Mouse (Mus musculus) left cerebral cortex, postnatal 14 days (tissue): ENCODE measurements around the gene Apoc3. TPM values are rescaled to one million over a fixed set of nuclear protein-coding genes. Genes with fewer than 3 reads are reported as not detected.

Source experiments
- DNase-seq, 2 experiments: peaks; one replicate each; pipeline ENCODE4 v3.0.0; 2021 to 2022; ENCODE audit warnings: low spot score in 2 of 2, mixed read lengths in 1 of 2
- intact Hi-C: fragments of 180-260 bp; cut with DNase I; formaldehyde crosslinking; loops from one replicate; pipeline ENCODE4 v1.15.1; 2025
- long read RNA-seq, 2 experiments: library from polyadenylated mRNA; stranded (forward); transcript quantifications; one replicate each; pipeline ENCODE4 v2.0.0; 2021
- total RNA-seq, 2 experiments: library from RNA; stranded (reverse); gene quantifications; 2 replicates each; pipeline ENCODE4 v1.2.3; 2021

The Apoc3 gene
- total RNA-seq, result under 1 TPM in 1 of 2 experiments, not detected in 1; 0.92 TPM
- long read RNA-seq, experiment 1, partial matches to known transcripts, result 1 of 1 reads
- long read RNA-seq, experiment 1, other reads (novel, unspliced or antisense), result 0 of 1 reads
- long read RNA-seq, experiment 2, result 0 reads

DNA sequence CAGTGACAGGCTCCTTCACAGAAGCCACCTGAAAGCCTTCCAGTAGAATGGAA, at the start of gene Apoc3:
Gene Apoc3, minus strand, starts transcription at position 41 of the 53 bp plus-strand sequence.
- no peak for DNase-seq
- intact Hi-C loops, result no loop called here

DNA sequence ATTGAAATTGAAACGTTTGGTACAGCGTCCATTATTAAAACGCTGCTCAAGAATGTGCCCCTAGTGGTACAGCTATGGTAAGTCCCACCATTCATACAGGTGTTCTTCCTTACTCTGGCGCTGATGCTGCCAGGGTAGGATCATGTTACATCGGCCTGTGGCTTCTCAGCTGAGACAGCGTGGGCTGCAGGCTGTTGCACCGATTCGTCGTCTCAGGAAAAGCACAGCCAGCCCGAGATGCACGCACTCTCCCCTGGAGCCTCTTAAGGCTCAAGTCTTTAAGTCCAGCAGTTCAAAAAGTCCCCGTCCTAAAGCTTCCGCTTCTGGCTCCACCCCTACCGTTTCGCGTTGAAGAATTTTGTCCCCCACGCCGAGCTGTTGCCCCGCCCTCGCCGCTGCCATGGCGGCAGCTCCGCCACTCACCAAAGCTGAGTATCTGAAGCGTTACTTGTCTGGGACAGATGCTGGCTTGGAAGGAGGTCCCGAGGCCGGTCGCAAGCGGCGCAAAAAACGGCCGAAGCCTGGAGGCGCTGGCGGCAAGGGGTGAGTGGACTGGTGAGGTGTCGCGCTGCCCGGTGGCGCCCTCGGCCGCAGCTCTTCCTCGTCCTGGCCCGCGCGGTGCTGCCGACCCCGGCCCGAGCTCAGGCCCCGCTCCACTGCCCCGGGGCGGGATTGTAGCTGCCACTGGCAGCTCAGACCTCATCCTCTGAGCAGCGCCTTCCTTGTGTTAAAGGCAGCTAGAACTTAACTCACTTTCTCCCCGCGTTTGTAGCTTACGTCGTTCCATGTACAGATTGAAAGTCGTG, 47.4 kb upstream of the Apoc3 start, which contains the start of gene Bud13:
Gene Bud13, plus strand, starts transcription at position 378 of the 806 bp plus-strand sequence.
- intact Hi-C loops, result no loop called here
- peak; percentile 91 to 94 for DNase-seq

DNA sequence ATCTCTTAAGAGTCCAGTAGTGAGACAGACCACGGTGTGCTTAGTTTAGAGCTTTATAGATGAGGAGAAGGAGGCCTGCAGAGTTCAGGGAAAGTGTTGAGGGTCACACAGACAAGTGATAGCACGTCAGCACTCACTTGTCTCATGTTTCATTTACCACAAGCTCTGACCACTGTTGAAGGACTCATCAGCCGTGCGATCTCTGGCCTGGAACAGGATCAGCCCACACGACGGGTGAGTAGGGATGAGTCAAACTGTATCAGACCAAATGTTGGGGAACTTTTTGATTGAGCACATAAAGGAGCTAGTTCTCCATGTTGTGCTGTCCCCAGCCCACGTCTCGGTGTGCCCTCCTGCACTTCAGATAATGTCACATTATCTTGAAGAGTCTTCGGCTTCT, 39.1 kb upstream of the Apoc3 start:
- DNase-seq, result no peak
- intact Hi-C loops, result no loop called here

DNA sequence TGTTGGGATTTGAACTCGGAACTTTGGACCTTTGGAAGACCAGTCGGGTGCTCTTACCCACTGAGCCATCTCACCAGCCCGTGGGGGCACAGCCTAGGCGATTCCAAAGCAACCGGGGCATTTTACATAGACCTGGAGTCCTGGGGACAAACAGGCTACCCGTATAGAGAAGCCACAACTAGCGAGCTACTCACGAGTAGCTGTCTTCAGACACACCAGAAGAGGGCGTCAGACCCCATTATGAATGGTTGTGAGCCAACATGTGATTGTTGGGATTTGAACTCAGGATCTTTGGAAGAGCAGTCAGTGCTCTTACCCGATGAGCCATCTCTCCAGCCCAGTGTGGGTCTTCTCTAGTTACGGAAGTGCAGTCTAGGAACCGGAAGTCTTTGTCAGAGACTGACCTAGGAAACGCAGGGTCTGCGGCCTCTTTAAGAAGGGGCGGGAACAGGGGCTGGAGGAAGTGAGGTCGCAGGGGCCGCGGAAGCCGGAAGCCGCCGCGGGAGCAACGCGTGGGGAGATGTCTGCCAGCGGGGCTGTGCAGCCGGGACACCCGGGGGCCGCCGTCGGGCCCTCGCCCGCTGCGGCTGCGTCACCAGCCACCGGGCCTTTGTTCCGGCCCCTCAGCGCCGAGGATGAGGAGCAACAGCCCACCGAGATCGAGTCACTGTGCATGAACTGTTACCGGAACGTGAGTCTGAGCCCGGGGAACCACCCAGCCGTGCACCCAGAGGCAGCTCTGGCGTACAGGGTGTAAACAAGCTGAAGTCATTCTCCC, 37.4 kb upstream of the Apoc3 start, which contains the start of gene Zpr1:
Gene Zpr1, plus strand, starts transcription at position 388 of the 778 bp plus-strand sequence.
- peak; percentile 88 to 89 for DNase-seq
- intact Hi-C loops, result no loop called here

DNA sequence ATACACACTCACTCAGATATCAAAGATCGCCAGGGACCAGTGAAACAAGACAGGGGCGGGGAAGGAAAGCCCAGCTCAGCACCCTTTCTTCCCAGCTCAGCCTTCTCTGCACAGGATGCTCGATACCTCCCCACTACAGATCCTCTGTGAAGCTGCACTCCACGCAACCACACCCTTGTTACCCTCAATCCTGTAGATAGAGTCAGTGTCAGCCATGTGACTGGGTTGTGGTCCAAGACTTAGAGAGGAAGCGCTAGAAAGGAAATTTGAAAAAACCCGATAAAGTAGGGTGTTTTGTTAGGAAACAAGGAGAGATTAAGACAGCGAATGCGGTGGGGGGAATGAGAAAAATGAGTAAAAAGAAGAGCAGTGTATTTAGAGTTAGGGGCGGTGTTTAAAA, 36.6 kb upstream of the Apoc3 start:
- intact Hi-C loops, result no loop called here
- DNase-seq, result no peak

DNA sequence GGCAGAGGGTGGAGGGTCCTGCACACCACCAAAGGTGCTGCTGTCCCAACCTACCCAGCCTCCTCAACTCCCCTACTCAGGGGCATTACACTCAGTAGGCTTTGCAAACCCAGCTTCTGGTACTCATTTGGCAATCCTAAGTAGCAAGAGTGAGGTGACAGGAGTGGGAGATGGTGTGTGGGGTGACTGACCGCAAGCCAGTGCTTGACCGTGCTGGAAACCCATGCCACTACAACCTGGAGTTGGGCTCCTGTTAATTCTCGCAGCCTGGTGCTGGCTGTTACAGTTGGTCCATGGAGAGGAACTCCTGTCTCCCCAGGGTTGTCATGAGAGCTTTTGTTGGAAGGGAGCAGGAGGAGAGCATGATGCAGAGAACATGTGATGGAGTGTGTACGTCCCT, 35.3 kb upstream of the Apoc3 start:
- intact Hi-C loops, result no loop called here
- no peak for DNase-seq

DNA sequence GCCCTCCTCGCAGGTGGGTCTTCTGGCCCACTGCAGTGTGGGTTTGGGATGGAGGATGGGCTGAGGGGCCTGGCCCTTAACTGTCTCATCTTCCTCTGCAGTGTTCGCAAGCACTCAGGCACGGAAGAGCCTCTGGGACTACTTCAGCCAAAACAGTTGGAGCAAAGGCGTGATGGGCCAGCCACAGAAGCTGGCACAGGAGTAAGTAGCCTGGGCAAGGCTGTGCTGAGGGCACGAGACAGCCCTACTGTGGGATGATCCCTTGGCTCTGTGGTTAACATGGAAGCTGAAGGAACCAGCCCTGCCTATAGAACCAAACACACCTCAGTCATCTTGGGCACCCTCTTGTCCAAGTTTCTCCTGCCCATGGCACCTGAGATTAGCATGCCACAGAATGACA, 33.7 kb upstream of the Apoc3 start:
- intact Hi-C loops, result no loop called here
- no peak for DNase-seq

DNA sequence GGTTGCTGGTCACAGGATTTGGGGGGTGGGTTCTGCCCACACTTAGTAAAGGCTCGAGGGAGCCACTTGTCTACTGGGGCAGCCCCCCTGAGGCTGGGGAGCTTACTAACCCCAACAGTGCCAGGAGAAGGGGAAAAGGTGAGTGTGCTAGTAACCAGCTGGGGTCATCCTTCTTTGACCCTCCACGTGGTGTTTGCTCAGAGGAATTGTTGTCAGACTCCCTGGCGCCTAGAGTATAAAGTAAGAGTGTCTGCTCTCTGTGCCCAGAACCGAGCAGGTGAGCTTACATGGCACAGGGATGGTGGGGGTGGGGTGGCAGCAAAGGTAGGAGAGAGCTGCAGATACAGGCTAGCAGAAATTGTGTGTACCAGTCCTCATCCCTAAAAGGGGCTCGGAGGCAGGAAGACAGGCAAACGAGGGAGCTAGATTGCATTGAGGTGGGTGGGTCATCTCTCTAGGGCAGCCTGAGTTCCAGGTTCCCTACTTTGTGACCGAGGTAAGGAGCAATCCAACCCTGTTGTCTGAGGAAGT, 33.0 kb upstream of the Apoc3 start, which contains the start of gene Apoa5:
Gene Apoa5, plus strand, starts transcription at position 291 of the 531 bp plus-strand sequence.
- no peak for DNase-seq
- intact Hi-C loops, result no loop called here

DNA sequence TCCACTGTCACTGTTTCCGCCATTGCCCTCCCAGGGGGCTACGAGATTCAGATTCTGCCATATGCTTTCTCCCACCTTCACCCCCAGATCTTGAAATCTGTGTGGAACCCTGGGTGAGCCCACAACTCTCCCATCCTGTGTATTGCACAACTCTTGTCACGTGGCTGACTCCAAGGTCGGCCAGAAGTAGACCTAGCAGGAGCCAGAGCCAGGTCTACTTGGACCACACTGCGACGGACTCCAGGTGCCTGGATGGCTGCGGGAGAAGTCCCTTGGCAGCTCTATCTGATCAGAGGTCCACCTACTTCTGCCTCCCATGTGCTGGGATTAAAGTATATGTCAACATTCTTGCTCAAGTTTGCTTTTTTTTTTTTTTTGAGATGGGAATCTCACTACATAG, 25.7 kb upstream of the Apoc3 start:
- DNase-seq, result no peak
- intact Hi-C loops, result no loop called here

DNA sequence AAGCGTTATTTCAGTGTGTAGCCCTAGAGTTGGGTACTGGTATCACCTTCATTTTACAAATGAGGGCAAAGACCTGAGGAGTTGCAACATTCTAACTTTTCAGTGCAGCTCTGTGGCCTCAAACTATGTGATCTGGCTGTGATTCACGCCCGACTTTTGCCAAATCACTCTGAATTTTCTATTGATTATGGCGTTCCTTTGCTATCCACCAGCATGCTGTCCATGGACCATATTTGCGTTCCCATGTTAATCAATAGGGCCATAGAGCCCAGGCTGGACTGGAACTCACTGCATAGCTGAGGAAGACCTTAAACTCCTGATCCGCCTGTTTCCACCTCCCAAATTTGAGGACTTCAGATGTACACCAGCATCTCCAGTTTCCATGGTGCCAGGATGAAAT, 23.7 kb upstream of the Apoc3 start:
- intact Hi-C loops, result no loop called here

DNA sequence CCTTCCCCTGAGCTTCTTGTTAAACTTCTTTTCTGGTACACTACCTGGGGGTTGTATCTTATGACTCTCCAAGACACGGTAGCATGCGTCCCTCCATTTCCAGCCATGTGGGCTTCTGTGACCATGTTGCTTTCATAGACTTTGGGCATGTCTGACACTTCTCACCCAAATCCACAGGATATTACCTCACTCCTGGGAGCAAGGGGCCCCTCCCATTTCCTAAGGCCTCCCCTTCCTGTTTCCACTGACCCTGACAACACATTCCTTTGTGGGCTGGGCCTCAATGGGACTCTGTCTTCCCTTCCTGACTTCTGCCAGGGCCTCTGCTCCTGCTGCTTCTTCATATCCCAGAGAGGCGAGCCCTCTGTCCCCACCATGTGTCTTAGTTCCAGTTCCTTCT, 22.1 kb upstream of the Apoc3 start:
- no peak for DNase-seq

More for the DNA sequence above, 23.7 kb upstream of the Apoc3 start:
- no peak for DNase-seq

DNA sequence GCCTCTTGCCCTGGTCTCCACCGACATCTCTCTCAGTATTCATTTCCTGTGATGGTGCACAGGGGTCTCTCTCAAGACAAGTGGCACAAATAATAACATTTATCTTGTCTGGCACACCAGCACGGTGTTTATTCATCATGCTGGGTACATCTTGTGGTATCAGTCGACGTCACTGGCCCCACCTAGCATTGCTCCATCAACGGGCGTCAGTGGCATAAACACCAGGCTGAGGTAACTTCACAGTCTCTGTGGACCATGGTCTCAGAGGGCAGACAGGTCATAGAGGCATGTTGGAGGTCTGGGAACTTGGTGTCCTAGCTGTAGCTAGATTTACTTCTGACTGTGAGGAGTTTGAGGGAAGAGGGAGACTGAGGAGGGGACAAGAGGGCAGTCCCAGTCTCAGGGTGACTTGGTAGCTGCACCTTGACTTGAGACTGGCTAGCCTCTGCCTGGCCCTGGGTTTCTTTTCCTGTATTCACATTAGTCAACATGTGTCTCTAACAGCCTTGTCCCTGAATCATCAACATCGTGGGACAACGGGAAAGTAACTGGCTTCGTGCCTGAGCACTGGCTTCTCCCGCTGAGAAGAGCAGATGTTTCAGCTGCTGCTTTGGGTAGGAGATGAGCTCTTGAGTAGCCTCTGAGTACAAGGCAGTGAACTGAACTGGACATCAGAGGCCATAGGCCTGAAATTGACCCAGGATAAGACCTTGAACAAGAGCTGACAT, 21.4 kb upstream of the Apoc3 start:
- intact Hi-C loops, result no loop called here
- no peak for DNase-seq

More for the DNA sequence above, 22.1 kb upstream of the Apoc3 start:
- intact Hi-C loops, result no loop called here

DNA sequence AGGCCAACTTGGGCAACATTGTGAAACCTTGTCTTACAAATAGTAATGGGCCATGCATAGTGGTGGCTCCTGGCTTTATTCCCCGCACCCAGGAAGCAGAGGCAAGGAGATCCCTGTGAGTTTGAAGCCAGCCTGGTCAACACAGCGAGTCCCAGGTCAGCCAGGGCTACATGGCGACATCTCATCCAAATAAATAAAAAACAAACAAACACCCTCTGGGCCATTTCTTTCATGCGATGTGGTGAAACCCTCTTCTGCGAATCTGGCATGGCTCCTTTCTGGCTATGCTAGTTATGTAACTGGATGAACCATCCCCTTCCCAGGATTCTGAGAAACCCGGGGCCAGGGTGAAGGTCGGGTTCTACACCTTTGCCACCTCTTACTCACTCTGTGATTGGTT, 20.7 kb upstream of the Apoc3 start:
- intact Hi-C loops, result no loop called here
- no peak for DNase-seq

DNA sequence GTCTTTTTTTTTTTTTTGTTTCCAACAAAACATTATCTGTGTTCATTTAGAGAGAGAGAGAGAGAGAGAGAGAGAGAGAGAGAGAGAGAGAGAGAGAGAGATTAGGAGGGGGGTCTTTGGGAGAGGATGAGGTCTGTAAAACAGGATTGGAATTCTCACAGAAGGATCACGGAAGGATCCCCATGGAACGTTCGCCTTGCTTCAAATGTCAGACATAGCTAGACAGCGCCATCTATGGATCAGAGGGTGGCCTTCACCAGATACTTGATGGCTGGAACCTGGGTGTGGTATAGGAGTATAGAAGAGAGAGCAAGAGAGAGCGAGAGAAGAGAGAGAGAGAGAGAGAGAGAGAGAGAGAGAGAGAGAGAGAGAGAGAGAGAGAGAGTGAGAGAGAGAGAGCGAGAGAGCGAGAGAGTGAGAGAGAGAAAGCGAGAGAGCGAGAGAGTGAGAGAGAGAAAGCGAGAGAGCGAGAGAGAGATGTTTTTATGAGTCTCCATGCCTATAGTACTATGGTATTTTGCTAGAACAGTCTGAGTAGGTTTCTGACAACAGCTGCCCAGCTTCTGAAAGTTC, 11.4 kb upstream of the Apoc3 start:
- peak; percentile 64 to 80 for DNase-seq
- intact Hi-C loops, result loop anchor here (2.0 kb wide), 1 partner anchor 242 kb away; no protein-coding TSS in a partner anchor

DNA sequence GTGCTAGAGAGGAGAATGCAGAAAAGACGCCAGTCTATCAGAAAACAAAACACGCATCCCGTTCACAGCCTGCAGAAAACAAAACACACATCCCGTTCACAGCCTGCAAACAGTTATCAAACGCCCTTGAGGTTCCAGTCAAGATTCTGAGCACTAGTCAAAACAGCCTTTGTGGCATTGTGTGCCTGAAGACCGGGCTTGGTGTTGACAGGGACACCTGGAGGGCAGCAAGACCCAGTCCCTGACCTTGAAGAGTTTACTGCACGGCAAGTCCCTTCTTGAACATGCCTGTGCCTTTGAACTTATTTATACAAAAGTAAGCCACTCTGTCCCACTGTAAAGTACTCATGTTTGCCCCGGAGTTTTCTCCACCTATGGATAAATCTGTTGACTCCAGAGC, 8.1 kb upstream of the Apoc3 start:
- intact Hi-C loops, result no loop called here
- no peak for DNase-seq

DNA sequence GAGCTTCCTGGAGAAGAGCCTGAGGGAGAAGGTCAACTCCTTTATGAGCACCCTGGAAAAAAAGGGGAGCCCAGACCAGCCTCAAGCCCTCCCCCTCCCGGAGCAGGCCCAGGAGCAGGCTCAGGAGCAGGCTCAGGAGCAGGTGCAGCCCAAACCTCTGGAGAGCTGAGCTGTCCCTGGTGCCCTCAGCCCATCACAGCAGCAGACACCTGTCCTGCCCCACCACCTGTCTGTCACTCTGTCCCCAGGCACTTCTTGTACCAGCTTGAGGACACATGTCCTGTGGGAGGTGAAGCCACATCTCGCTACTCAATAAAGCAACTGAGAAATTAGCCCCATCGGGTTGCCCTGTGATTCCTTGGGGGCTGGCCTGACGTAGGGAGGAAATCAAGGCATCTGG, 7.7 kb upstream of the Apoc3 start:
- intact Hi-C loops, result no loop called here
- DNase-seq, result no peak

DNA sequence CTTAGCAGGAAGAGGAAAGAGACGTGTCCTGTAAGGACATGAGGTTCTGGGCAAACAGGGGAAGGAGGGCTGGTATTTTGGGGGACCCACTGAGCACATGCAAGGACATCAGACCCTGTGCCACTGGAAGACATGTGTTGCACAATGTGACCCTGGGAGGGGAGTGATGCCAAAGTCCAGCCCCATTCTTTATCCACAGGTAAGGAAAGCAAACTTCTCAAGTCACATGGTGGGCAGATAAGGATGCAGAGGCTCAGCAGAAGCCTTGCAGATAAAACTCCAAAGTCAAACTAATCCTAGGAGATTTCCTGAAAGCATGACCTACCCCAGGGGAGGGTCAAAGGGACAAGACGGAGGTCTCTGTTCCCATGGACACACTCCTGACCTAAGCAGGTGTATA, 6.4 kb upstream of the Apoc3 start:
- intact Hi-C loops, result no loop called here
- DNase-seq, result no peak

DNA sequence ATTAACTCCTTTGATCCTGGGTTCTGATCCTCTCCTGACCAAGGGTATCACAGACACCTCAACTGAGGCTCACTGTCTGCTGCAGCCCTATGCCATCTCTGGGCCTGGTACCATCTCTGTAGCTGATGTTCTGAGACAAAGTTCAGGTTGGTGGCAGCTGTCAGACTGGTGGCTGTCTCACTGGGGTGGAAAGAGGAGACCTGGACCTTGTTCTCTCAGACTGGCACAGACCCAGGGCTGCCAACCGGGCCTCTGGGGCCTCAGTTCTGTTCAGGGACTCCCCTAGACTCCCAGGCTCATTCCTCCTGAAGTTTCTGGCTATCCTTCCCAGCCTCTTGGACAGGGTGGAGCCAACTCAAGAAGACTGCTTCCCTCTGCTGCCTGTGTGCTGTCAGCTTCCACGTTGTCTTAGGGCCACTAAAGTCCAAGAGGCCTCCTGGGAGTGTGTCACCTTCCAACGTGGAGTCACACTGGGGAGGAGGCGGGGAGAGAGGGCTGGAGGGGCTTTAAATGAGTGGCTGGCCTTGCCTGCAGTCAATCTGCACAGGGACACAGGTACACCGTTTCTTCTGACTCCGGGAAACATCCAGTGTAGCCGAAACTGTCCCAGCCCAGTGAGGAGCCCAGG, 5.2 kb upstream of the Apoc3 start, which contains the start of gene Apoa4:
Gene Apoa4, plus strand, starts transcription at position 171 of the 628 bp plus-strand sequence.
- intact Hi-C loops, result no loop called here
- DNase-seq, result no peak

DNA sequence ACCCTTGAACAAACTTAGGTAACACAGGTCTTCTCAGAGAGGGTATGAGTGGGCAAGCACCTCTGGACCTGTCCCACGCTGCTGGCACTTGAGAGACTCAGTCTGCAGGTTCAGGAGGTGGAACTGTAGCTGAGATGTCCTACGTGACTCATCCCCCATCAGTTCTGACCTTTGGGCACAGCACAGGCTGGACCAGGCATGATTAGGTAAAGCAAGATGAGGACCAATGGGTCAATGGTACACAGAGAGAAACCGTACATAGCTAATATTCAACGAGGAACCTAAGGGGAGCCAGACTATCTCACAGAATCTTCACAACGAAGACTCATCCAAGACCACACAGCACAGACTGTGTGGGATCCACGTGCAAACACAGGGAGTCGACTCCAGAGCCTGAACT, 3.4 kb upstream of the Apoc3 start:
- no peak for DNase-seq
- intact Hi-C loops, result no loop called here
